Mouse (Mus musculus) midbrain, postnatal 0 days (tissue): ENCODE results near the gene Chit1. TPM values are rescaled to one million over a fixed set of nuclear protein-coding genes. Genes with fewer than 3 reads are reported as not detected.
A peak's percentile ranks its signal among the peaks of the same experiment; 100 is the strongest.

Experiments used
- ATAC-seq: fragments of 200-750 bp; cut with Nextera tagmentation; 2 replicates; pipeline ENCODE4 v1.8.0; 2017; ENCODE audit warnings: moderate number of reproducible peaks, mild to moderate bottlenecking, moderate TSS enrichment, moderate library complexity; ENCODE audit not compliant: low FRiP score
- DNase-seq: peaks from one replicate; pipeline ENCODE4 v3.0.0-alpha.2; 2015; ENCODE audit warnings: low spot score
- H3K27ac ChIP-seq: fragments of 300-500 bp; sonication (generic); 2 replicates; pipeline ENCODE4 v1.5.1; 2014; ENCODE audit warnings: low read depth, mild to moderate bottlenecking, low read length, mixed read lengths
- H3K27me3 ChIP-seq: fragments of 300-500 bp; sonication (generic); 2 replicates; pipeline ENCODE4 v1.6.1; 2014; ENCODE audit warnings: low read length, control low read depth, mixed read lengths; ENCODE audit not compliant: insufficient read depth
- H3K36me3 ChIP-seq: fragments of 300-500 bp; sonication (generic); 2 replicates; pipeline ENCODE4 v1.6.1; 2014; ENCODE audit warnings: low read length, control low read depth, mixed read lengths; ENCODE audit not compliant: insufficient read depth
- H3K4me1 ChIP-seq: fragments of 300-500 bp; sonication (generic); 2 replicates; pipeline ENCODE4 v1.6.1; 2014; ENCODE audit warnings: mild to moderate bottlenecking, control low read depth, antibody characterized with exemption, low read length, mixed read lengths; ENCODE audit not compliant: insufficient read depth
- H3K4me2 ChIP-seq: fragments of 300-500 bp; sonication (generic); 2 replicates; pipeline ENCODE4 v1.6.1; 2014; ENCODE audit warnings: low read depth, mild to moderate bottlenecking, low read length, mixed read lengths; ENCODE audit not compliant: poor library complexity, severe bottlenecking
- H3K4me3 ChIP-seq: fragments of 300-500 bp; sonication (generic); 2 replicates; pipeline ENCODE4 v1.5.1; 2014; ENCODE audit warnings: low read depth, mild to moderate bottlenecking, low read length, moderate library complexity
- H3K9ac ChIP-seq: fragments of 300-500 bp; sonication (generic); replicated peaks from 2 replicates; pipeline ENCODE4 v1.6.1; 2014; ENCODE audit warnings: mild to moderate bottlenecking, low read length, moderate library complexity, mixed read lengths; ENCODE audit not compliant: poor library complexity, severe bottlenecking
- H3K9me3 ChIP-seq: fragments of 300-500 bp; sonication (generic); 2 replicates; pipeline ENCODE4 v1.6.1; 2016; ENCODE audit warnings: low read length, control low read depth
- CTCF ChIP-seq: IDR thresholded peaks from 2 replicates; pipeline ENCODE4 v1.5.1; 2016; ENCODE audit warnings: antibody characterized with exemption, mild to moderate bottlenecking
- WGBS: fragments of 180-500 bp; shearing (Covaris S2); extraction: QIAGEN DNeasy Blood & Tissue Kit; methylation state at CpG from one replicate; pipeline ENCODE4 v1.1.7; 2014; 5-methylcytosine and 5-hydroxymethylcytosine counted together
- polyA plus RNA-seq: library from polyadenylated mRNA; unstranded; fragments of >200 nt; fragmentation: Nextera tagmentation; extraction: Ambion mirVana; gene quantifications from 2 replicates; pipeline ENCODE4 v1.2.1, GENCODE M21; 2015
- total RNA-seq: library from RNA; depleted of rRNA; stranded (reverse); fragments of >200 nt; gene quantifications from 2 replicates; pipeline ENCODE4 v1.2.3, GENCODE M21; 2014

Gene Chit1
- total and polyA plus RNA-seq, 2 experiments from 2014 or later: 0.21 to 0.99 TPM

DNA sequence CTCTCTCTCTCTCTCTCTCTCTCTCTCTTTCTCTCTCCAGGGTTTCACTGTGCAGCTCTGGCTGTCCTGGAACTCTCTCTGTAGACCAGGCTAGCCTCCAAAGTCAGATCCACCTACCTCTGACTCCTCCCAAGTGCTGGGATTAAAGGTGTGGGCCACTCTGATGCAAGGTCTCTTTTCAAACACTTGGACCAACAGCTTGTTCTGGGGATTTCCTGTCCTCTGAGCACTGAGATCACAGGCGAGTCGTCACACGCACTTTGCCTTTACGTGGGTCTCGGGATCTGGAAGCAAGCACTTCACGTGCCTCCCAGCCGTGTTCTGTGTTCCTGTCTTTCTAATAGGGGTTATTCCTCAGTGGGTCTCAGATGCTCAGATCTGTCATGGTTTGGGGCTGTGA is 3.0 kb downstream of the Chit1 start:
- ATAC-seq: no peak
- WGBS: 75% methylated on average over 7 of the region's 7 CpGs
- TF ChIP-seq CTCF: no peak

DNA sequence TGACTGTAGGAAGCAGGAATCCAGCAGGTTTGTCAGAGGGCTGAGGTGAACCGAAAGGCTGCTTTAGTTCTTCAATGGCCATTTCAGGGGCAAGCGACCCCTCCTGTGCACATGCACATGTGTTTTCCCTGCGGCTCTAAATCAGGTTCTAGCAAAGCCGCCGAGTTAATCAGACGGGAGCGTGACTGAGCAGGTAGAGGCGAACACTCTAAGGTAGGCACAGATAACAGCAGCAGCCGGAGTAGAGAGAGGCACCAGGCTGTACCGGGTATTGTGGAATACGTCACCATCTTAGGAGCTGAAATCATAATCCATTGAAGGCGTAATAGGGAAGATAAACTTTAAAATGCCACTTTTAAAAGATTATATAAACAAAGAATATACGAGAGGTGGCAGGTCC is 3.7 kb downstream of the Chit1 start:
- Histone ChIP-seq H3K27me3 (no peaks in the 10 kb centered on the region), H3K4me1 (no peaks in the 10 kb centered on the region), H3K36me3 (no peaks in the 10 kb centered on the region), H3K4me2 (no peak overlapping the region), H3K9ac (no peak overlapping the region), H3K27ac (no peak overlapping the region), H3K9me3 (no peaks in the 10 kb centered on the region), H3K4me3 (no peak overlapping the region)
- no peak for TF ChIP-seq CTCF
- WGBS: 78% methylated on average over 13 of the region's 13 CpGs
- ATAC-seq (no peak), DNase-seq (no peak)

More for the DNA sequence above, 3.0 kb downstream of the Chit1 start:
- Histone ChIP-seq H3K9me3 (no peaks in the 10 kb centered on the region), H3K27ac (no peak overlapping the region), H3K4me2 (no peak overlapping the region), H3K27me3 (no peaks in the 10 kb centered on the region), H3K4me3 (no peak overlapping the region), H3K4me1 (no peaks in the 10 kb centered on the region), H3K36me3 (no peaks in the 10 kb centered on the region), H3K9ac (no peak overlapping the region)
- DNase-seq: no peak

DNA sequence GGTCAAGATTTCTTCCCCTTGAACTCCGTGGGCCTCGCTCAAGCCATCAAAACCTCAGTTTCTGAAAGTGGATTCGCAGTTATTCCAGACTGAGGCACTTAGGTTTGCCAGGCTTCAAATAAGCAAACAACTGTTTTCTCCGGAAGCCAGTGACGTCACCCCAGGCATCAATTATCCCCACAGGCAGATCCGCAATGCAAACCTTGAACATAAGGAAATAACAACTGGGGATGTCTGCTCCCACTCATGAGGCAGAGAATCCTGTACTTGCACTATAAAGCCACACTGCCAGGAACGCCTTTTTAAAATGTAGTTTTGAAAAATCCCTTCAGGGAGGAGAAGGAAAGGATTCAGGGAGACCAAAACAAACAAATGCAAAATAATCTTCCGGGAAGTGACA is 4.4 kb downstream of the Chit1 start:
- Histone ChIP-seq H3K36me3 (no peaks in the 10 kb centered on the region), H3K9me3 (no peaks in the 10 kb centered on the region), H3K4me1 (no peaks in the 10 kb centered on the region), H3K27me3 (no peaks in the 10 kb centered on the region), H3K4me2 (no peak overlapping the region), H3K4me3 (no peak overlapping the region), H3K9ac (no peak overlapping the region), H3K27ac (no peak overlapping the region)
- WGBS: 64% methylated on average over 8 of the region's 8 CpGs
- TF ChIP-seq CTCF: no peak
- no peak for ATAC-seq
- DNase-seq: no peak

DNA sequence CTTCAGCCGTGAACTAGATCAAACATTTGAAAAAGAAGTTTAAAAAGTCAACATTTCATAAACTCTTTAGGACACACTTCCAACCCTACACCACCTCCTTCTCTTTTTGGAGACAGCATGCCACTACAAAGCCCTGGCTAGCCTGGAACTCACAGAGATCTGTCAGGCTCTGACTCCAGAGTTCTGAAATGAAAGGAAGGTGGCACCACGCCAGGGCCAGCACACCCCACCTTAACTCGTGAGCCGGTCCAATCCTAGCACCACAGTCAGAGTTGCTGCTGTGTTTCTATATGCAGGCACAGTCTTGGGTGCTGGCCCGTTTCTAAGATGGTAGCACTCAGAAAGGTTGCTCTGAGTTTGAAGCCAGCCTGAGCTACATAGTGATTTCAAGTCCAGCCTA is 6.1 kb downstream of the Chit1 start:
- H3K4me1 ChIP-seq: no peaks in the 10 kb centered on the region
- ATAC-seq (no peak), DNase-seq (no peak)
- H3K27me3 ChIP-seq: no peaks in the 10 kb centered on the region
- no peak for TF ChIP-seq CTCF
- no peak overlapping the region for H3K9ac ChIP-seq
- H3K4me3 ChIP-seq: no peak overlapping the region
- 79% methylated on average over 5 of the region's 5 CpGs for WGBS
- no peaks in the 10 kb centered on the region for H3K36me3 ChIP-seq
- no peak overlapping the region for H3K4me2 ChIP-seq
- H3K9me3 ChIP-seq: no peaks in the 10 kb centered on the region
- no peak overlapping the region for H3K27ac ChIP-seq

DNA sequence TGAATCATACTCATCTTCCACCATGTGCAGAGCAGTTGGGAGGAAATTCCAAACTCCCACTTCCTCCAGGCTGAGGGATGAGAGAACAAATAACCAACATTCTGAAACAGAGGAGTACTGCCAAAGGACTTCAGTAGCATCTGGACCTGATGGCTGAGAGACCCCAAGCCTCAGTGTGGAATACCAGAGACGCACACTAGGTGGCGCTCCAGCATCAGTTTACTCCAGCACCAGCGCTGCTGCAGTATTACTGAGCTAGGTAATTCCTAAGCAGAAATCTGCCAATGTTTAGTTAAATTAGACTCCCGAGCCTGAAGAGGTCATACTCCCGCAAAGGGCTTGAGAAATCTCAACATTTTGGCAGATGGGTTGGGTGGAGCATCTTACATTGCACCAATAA is 9.1 kb downstream of the Chit1 start:
- Histone ChIP-seq H3K4me2 (no peak overlapping the region), H3K27me3 (no peaks in the 10 kb centered on the region), H3K4me1 (no peaks in the 10 kb centered on the region), H3K27ac (no peak overlapping the region), H3K9ac (no peak overlapping the region), H3K9me3 (no peaks in the 10 kb centered on the region), H3K4me3 (no peak overlapping the region), H3K36me3 (no peaks in the 10 kb centered on the region)
- peak; percentile 97 for TF ChIP-seq CTCF
- ATAC-seq (peak; percentile 71), DNase-seq (peak; percentile 95)
- WGBS: 5% methylated on average over 5 of the region's 5 CpGs

DNA sequence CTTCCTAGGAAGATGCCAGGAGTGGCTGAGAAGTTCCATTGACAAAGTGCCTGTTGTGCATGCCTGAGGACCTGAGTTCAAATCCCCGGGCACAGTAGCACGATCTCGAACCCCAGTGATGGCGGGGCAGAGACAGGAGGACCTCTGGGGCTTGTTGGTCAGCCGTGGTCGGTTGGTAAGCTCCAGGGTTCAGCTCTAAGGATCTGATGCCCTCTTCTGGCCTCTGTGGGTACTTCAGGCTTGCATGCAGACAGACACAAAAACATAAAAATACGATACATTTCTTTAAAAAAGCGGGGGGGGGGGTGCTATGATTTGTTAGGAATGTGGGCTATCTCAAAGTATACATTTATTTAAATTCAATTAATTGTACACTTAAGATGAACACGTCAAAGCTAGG is 11.2 kb downstream of the Chit1 start:
- Histone ChIP-seq H3K27me3 (no peaks in the 10 kb centered on the region), H3K27ac (no peak overlapping the region), H3K9ac (no peak overlapping the region), H3K36me3 (no peaks in the 10 kb centered on the region), H3K4me1 (no peaks in the 10 kb centered on the region), H3K4me2 (no peak overlapping the region), H3K9me3 (no peaks in the 10 kb centered on the region), H3K4me3 (no peak overlapping the region)
- whole genome bisulfite sequencing: 57% methylated on average over 9 of the region's 9 CpGs
- peak; percentile 36 for DNase-seq
- peak; percentile 68 for TF ChIP-seq CTCF
- no peak for ATAC-seq
